Mouse (Mus musculus): ENCODE data around the gene Lrp1. TPM values are rescaled to one million over a fixed set of nuclear protein-coding genes. Genes with fewer than 3 reads are reported as not detected.

Gene Lrp1
- polyA plus RNA-seq, 1 experiment from 2014 or later = 42.6 TPM

DNA sequence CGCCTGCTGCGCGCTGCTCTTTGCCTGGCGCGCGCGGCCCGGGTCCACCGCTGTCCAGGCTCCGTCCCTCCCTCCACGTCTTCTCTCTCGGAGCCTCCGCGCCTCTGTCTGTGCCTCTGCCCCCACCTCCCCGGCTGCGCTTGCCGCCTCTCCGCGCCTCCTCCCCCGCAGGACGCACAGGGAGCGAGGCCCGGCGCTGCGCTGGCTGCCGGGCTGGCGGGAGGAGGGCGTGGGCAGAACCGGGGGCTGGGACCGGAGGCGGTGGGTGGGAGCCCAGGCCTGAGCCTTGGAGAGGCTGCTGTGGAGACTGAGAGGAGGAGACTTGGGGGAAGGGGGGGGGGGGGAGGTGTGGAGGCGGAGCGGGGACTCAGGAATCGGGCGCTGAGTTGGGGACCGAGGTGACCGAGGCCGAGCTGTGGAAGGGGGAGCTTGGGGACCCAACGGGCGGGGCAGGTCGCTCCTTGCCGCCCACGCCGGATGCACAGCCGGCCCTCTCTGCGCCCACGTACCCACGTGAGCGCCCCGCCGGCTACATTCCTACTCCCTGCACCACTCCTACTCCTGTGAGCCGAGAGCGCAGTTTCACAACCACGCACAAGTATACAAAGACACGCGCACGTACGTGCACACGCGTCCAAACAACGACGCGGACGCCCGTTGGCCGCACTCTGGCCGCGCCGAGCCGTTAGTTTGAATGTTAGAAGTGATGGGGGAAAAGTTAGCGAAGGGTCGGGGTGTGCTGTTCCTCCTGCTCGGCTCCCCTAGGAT is 45.7 kb upstream of the Lrp1 start, which contains the start of gene Nemp1:
Gene Nemp1 (plus strand): TSS at position 401 of the 768 bp plus-strand sequence.
- Histone ChIP-seq H3K4me1 (replicated peaks; ENCODE audit: insufficient read depth, low read length) (peaks cover 44% of the 10 kb centered on the region), H3K27me3 (ENCODE audit: insufficient read depth, low read length) (no peaks in the 10 kb centered on the region), H3K27ac (peak within 1 kb of the TSS; percentile 97), H3K4me2 (ENCODE audit: low read length) (peak within 1 kb of the TSS; percentile 77), H3K36me3 (ENCODE audit: insufficient read depth, low read length) (peaks cover 24% of the 10 kb centered on the region; the same call in 1 of the 2 replicates), H3K9ac (ENCODE audit: low read depth, low read length) (peak within 1 kb of the TSS; percentile 82), H3K4me3 (replicated peaks; ENCODE audit: low read depth, low read length) (peak within 1 kb of the TSS; percentile 82), H3K9me3 (replicated peaks; ENCODE audit: low read length) (no peaks in the 10 kb centered on the region)
- TF ChIP-seq CTCF (IDR thresholded peaks at IDR 0.05; ENCODE audit: low read depth) = no peak
- DNase-seq (ENCODE audit: low spot score) (peak; percentile 95), ATAC-seq (replicated peaks; ENCODE audit: low FRiP score, low read depth) (peak; percentile 69)
- 1% methylated on average over 64 of the region's 73 CpGs for WGBS

DNA sequence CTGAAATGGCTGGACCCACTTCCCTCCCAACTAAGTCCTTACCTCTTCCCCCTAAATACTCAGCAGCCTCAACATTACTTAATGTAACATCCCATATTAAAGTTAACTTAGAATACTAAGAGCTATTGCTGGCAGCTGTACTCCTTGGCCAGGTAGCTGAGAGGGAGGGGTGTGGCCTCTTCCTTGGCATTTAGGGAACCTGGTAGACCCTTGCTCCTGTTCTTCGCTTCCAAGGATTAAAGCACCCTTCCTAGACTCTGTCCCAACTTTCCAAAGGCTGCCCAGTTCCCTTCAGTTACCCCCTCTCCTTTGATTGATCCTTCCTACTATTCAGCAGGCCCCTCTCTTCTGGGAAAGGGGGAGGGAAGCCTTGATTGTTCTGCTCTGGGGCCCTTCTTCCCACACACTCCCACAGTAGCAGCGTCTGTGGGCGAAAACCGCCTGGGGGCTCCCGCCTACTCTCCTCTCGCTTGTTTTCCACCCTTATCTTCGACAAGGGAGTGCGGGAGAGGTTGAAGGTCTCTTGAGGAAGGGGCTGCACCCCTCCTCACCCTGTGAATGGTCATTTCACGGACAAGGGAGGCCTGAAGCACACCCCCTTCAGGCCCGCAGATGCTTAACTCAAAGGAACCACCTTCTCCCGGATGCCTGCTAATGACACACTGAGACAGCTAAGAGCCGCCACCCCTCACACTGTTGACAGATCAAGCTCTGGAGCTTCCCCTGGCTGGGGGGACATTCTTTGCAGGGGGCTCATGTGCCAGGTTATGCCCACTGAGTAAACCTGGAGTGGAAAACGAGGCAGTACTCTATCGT is 44.6 kb upstream of the Lrp1 start:
- no peaks in the 10 kb centered on the region for H3K9me3 ChIP-seq (replicated peaks; ENCODE audit: low read length)
- ATAC-seq (replicated peaks; ENCODE audit: low FRiP score, low read depth) (no peak), DNase-seq (ENCODE audit: low spot score) (peak; percentile 74)
- peak overlapping the region; percentile 82 for H3K4me3 ChIP-seq (replicated peaks; ENCODE audit: low read depth, low read length)
- peak overlapping the region; percentile 77 for H3K4me2 ChIP-seq (ENCODE audit: low read length)
- no peaks in the 10 kb centered on the region for H3K27me3 ChIP-seq (ENCODE audit: insufficient read depth, low read length)
- WGBS = 9% methylated on average over 14 of the region's 14 CpGs
- H3K36me3 ChIP-seq (ENCODE audit: insufficient read depth, low read length) = peaks cover 25% of the 10 kb centered on the region; the same call in 1 of the 2 replicates
- peaks cover 55% of the 10 kb centered on the region for H3K4me1 ChIP-seq (replicated peaks; ENCODE audit: insufficient read depth, low read length)
- peak; percentile 30; the same call in 1 of the 2 replicates for TF ChIP-seq CTCF (IDR thresholded peaks at IDR 0.05; ENCODE audit: low read depth)
- H3K27ac ChIP-seq = peak overlapping the region; percentile 97
- H3K9ac ChIP-seq (ENCODE audit: low read depth, low read length) = peak overlapping the region; percentile 82

GRCm38 (mm10) chr10:127664891-127665290 is 43.9 kb upstream of the Lrp1 start:
- Histone ChIP-seq H3K4me2 (ENCODE audit: low read length) (peak overlapping the region; percentile 77), H3K27me3 (ENCODE audit: insufficient read depth, low read length) (no peaks in the 10 kb centered on the region), H3K4me1 (replicated peaks; ENCODE audit: insufficient read depth, low read length) (peaks cover 55% of the 10 kb centered on the region), H3K9ac (ENCODE audit: low read depth, low read length) (peak overlapping the region; percentile 82), H3K9me3 (replicated peaks; ENCODE audit: low read length) (no peaks in the 10 kb centered on the region), H3K27ac (no peak overlapping the region), H3K36me3 (ENCODE audit: insufficient read depth, low read length) (peaks cover 32% of the 10 kb centered on the region), H3K4me3 (replicated peaks; ENCODE audit: low read depth, low read length) (peak overlapping the region; percentile 82)
- no peak for TF ChIP-seq CTCF (IDR thresholded peaks at IDR 0.05; ENCODE audit: low read depth)
- 31% methylated on average over 13 of the region's 13 CpGs for WGBS
- DNase-seq (ENCODE audit: low spot score) (no peak), ATAC-seq (replicated peaks; ENCODE audit: low FRiP score, low read depth) (no peak)

DNA sequence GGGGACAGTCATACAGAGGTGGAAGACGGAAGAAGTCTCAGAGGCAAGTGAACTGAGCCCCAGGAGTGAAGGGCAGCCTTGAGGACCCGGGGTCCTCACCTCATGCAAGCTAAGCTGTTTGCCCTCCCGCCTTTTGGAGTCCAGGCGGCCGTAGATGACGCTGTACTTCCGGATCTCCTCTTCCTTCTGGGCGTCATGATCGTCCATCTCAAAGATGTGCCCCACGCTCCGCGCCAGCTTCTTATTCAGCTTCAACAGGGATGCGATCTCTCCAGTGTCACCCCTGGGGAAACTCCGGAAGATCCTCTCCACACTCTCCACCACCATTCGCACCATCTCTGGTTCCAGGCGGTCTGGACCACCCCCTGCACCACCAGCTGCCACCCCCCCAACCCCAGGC is 43.2 kb upstream of the Lrp1 start:
- WGBS = 44% methylated on average over 16 of the region's 16 CpGs
- Histone ChIP-seq H3K9me3 (replicated peaks; ENCODE audit: low read length) (no peaks in the 10 kb centered on the region), H3K36me3 (ENCODE audit: insufficient read depth, low read length) (peaks cover 37% of the 10 kb centered on the region)

DNA sequence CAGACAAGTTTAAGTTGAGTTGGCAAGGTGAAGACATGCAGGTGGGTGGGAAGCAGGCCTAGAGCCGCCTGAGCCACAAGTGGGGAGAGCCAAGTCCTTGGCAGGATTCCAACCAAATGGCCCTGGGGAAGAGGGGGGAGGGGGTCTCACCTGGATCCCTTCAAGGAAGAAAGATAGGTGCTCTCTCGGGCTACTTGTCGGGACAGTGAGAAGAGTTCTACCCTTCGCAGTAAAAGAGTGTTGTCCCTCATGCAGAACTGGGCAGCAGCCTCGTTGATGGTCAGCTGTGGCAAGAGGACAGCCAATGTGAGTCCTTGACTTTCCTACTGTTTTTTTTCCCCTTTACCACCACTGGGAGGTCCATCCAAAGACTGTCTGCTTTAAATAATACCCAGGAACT is 42.6 kb upstream of the Lrp1 start:
- no peak overlapping the region for H3K4me3 ChIP-seq (replicated peaks; ENCODE audit: low read depth, low read length)
- peak; percentile 19 for DNase-seq (ENCODE audit: low spot score)

More for the DNA sequence above, 43.2 kb upstream of the Lrp1 start:
- H3K4me1 ChIP-seq (replicated peaks; ENCODE audit: insufficient read depth, low read length) = peaks cover 48% of the 10 kb centered on the region
- TF ChIP-seq CTCF (IDR thresholded peaks at IDR 0.05; ENCODE audit: low read depth) = no peak
- no peak for ATAC-seq (replicated peaks; ENCODE audit: low FRiP score, low read depth)
- H3K27ac ChIP-seq = no peak overlapping the region
- no peak for DNase-seq (ENCODE audit: low spot score)
- H3K4me3 ChIP-seq (replicated peaks; ENCODE audit: low read depth, low read length) = peak overlapping the region; percentile 82
- peak overlapping the region; percentile 28; the same call in 1 of the 2 replicates for H3K9ac ChIP-seq (ENCODE audit: low read depth, low read length)
- peak overlapping the region; percentile 77 for H3K4me2 ChIP-seq (ENCODE audit: low read length)
- H3K27me3 ChIP-seq (ENCODE audit: insufficient read depth, low read length) = no peaks in the 10 kb centered on the region

GRCm38 (mm10) chr10:127662666-127663253 is 41.8 kb upstream of the Lrp1 start:
- WGBS = 25% methylated on average over 19 of the region's 19 CpGs

More for the DNA sequence above, 42.6 kb upstream of the Lrp1 start:
- Histone ChIP-seq H3K36me3 (ENCODE audit: insufficient read depth, low read length) (peaks cover 37% of the 10 kb centered on the region), H3K27me3 (ENCODE audit: insufficient read depth, low read length) (no peaks in the 10 kb centered on the region), H3K4me1 (replicated peaks; ENCODE audit: insufficient read depth, low read length) (peaks cover 46% of the 10 kb centered on the region), H3K4me2 (ENCODE audit: low read length) (peak overlapping the region; percentile 77), H3K9me3 (replicated peaks; ENCODE audit: low read length) (no peaks in the 10 kb centered on the region), H3K27ac (peak overlapping the region; percentile 88; the same call in 1 of the 2 replicates), H3K9ac (ENCODE audit: low read depth, low read length) (peak overlapping the region; percentile 40; the same call in 1 of the 2 replicates)
- TF ChIP-seq CTCF (IDR thresholded peaks at IDR 0.05; ENCODE audit: low read depth) = no peak
- no peak for ATAC-seq (replicated peaks; ENCODE audit: low FRiP score, low read depth)
- 29% methylated on average over 5 of the region's 5 CpGs for WGBS

More at GRCm38 (mm10) chr10:127662666-127663253, 41.8 kb upstream of the Lrp1 start:
- Histone ChIP-seq H3K9ac (ENCODE audit: low read depth, low read length) (peak overlapping the region; percentile 40; the same call in 1 of the 2 replicates), H3K27me3 (ENCODE audit: insufficient read depth, low read length) (no peaks in the 10 kb centered on the region), H3K36me3 (ENCODE audit: insufficient read depth, low read length) (peaks cover 37% of the 10 kb centered on the region), H3K9me3 (replicated peaks; ENCODE audit: low read length) (no peaks in the 10 kb centered on the region), H3K27ac (peak overlapping the region; percentile 88), H3K4me2 (ENCODE audit: low read length) (peak overlapping the region; percentile 54), H3K4me3 (replicated peaks; ENCODE audit: low read depth, low read length) (peak overlapping the region; percentile 20), H3K4me1 (replicated peaks; ENCODE audit: insufficient read depth, low read length) (peaks cover 47% of the 10 kb centered on the region)
- DNase-seq (ENCODE audit: low spot score) (peak; percentile 38), ATAC-seq (replicated peaks; ENCODE audit: low FRiP score, low read depth) (no peak)
- TF ChIP-seq CTCF (IDR thresholded peaks at IDR 0.05; ENCODE audit: low read depth) = peak; percentile 55
